Mouse (Mus musculus) kidney, postnatal 0 days (tissue): ENCODE data around the gene Mrps35. TPM values are rescaled to one million over a fixed set of nuclear protein-coding genes. Genes with fewer than 3 reads are reported as not detected.
A peak's percentile ranks its signal among the peaks of the same experiment; 100 is the strongest.

Experiments used
- ATAC-seq: fragments of 200-750 bp; cut with Nextera tagmentation; replicated peaks from 2 replicates; pipeline ENCODE4 v1.8.0; 2017; ENCODE audit warnings: low read depth, moderate number of reproducible peaks, moderate TSS enrichment, moderate library complexity; ENCODE audit not compliant: low FRiP score
- DNase-seq: peaks from one replicate; pipeline ENCODE4 v3.0.0-alpha.2; 2016; ENCODE audit warnings: low spot score
- H3K27ac ChIP-seq: fragments of 300-500 bp; sonication (generic); 2 replicates; pipeline ENCODE4 v1.5.1; 2014; ENCODE audit warnings: mild to moderate bottlenecking
- H3K27me3 ChIP-seq: fragments of 300-500 bp; sonication (generic); 2 replicates; pipeline ENCODE4 v1.6.1; 2014; ENCODE audit warnings: low read length, mixed read lengths; ENCODE audit not compliant: insufficient read depth
- H3K36me3 ChIP-seq: fragments of 300-500 bp; sonication (generic); 2 replicates; pipeline ENCODE4 v1.6.1; 2014; ENCODE audit warnings: low read length, mixed read lengths; ENCODE audit not compliant: insufficient read depth
- H3K4me1 ChIP-seq: fragments of 300-500 bp; sonication (generic); replicated peaks from 2 replicates; pipeline ENCODE4 v1.6.1; 2014; ENCODE audit warnings: antibody characterized with exemption, low read length, mixed read lengths; ENCODE audit not compliant: insufficient read depth
- H3K4me2 ChIP-seq: fragments of 300-500 bp; sonication (generic); 2 replicates; pipeline ENCODE4 v1.6.1; 2014; ENCODE audit warnings: mild to moderate bottlenecking, low read length, moderate library complexity, mixed read lengths
- H3K4me3 ChIP-seq: fragments of 300-500 bp; sonication (generic); replicated peaks from 2 replicates; pipeline ENCODE4 v1.5.1; 2014; ENCODE audit warnings: low read depth, low read length
- H3K9ac ChIP-seq: fragments of 300-500 bp; sonication (generic); 2 replicates; pipeline ENCODE4 v1.6.1; 2014; ENCODE audit warnings: low read depth, low read length
- H3K9me3 ChIP-seq: fragments of 300-500 bp; sonication (generic); replicated peaks from 2 replicates; pipeline ENCODE4 v1.6.1; 2016; ENCODE audit warnings: low read length, inconsistent platforms, mixed read lengths
- CTCF ChIP-seq: IDR thresholded peaks from 2 replicates; pipeline ENCODE4 v1.5.1; 2016; ENCODE audit warnings: antibody characterized with exemption, low read depth, mild to moderate bottlenecking, moderate library complexity
- WGBS: fragments of 180-500 bp; shearing (Covaris S2); extraction: QIAGEN DNeasy Blood & Tissue Kit; methylation state at CpG from one replicate; pipeline ENCODE4 v1.1.7; 2014; 5-methylcytosine and 5-hydroxymethylcytosine counted together
- polyA plus RNA-seq: library from polyadenylated mRNA; unstranded; fragments of >200 nt; fragmentation: Nextera tagmentation; extraction: Ambion mirVana; gene quantifications from 2 replicates; pipeline ENCODE4 v1.2.1, GENCODE M21; 2015

Mrps35 gene
- polyA plus RNA-seq, result 132 and 139 TPM in 2 replicates

DNA sequence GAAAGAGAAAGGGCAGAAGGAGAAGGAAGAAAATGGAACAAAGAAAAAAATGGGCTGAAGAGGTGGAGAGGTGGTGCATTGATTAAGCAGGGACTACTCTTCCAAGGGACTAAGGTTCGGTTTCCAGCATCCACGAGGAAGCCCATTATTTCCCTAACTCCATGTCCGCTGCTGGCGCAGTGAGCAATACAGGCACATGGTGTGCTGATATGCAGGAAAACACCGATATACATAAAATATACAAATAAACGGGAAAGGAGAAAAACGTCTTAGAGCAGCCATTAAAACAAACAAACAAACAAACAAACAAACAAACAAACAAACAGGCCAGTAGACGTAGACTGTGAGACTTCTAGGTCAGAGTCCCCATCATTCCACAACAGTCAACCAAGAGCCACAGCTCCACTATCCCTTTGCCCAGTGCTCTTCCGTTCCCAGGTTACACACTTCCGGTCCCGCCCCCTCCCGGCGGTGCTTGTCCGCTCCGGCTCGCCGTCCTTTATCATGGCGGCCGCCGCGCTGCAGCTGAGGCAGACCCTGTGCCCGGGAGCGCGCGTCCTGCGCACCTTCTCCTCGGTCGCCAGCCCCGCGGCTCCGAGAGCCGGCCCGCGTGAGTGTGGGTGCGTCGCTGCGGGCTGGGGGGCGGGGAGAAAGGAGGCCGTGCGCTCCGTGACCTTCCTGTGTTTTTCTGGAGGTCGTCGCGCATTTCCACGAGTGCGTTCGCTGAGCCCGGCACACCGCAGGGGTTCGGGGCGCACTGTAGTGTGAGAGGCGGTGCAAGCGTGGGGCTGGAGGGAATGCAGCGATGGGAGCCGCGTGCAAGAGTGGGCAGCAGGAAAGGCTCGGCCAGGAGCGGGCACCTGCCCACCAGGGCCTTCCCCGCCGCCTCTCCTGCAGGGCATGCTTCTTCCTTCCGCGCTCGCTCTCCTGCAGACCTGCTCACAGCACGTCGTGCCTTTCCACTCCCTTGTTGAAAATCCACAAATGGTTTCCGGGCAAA, at the start of gene Mrps35:
Gene Mrps35, plus strand, starts transcription at position 474 of the 1,000 bp plus-strand sequence.
- peak within 1 kb of the TSS; percentile 94 for H3K9ac ChIP-seq
- peak within 1 kb of the TSS; percentile 69 for H3K4me2 ChIP-seq

DNA sequence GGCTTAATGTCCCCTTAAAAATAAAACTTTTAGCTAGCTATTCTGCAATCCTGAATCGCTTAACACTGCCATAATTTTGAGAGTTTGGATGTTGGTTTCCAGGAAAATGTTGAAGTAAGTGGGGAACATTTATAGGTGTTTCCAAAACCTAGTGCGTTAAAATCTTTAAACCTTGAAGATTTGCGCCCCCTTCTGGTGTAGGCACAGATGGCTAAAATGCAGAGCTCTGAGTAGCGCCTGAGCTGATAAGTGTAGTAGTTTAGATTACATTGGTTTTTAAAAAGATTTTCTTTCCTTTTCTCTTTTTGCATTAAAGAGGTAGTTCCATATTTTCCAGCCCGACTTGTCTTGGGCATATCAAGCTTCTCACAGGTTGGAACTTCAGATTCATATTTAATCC, 48.3 kb upstream of the Mrps35 start:
- Histone ChIP-seq H3K4me2 (no peak overlapping the region), H3K4me3 (no peak overlapping the region), H3K27ac (no peak overlapping the region), H3K9ac (no peak overlapping the region), H3K9me3 (no peaks in the 10 kb centered on the region), H3K27me3 (no peaks in the 10 kb centered on the region), H3K36me3 (peaks cover 20% of the 10 kb centered on the region; the same call in 1 of the 2 replicates), H3K4me1 (no peaks in the 10 kb centered on the region)
- no peak for ATAC-seq
- peak; percentile 78 for TF ChIP-seq CTCF
- 37% methylated on average over 5 of the region's 5 CpGs for WGBS
- peak; percentile 82 for DNase-seq

More for the DNA sequence above, at the start of gene Mrps35:
- ATAC-seq (peak; percentile 98), DNase-seq (peak; percentile 96)
- peak within 1 kb of the TSS; percentile 98 for H3K4me3 ChIP-seq
- H3K36me3 ChIP-seq, result peaks cover 15% of the 10 kb centered on the region
- H3K9me3 ChIP-seq, result no peaks in the 10 kb centered on the region
- TF ChIP-seq CTCF, result peak; percentile 40; the same call in 1 of the 2 replicates
- H3K27ac ChIP-seq, result peak within 1 kb of the TSS; percentile 86
- no peaks in the 10 kb centered on the region for H3K27me3 ChIP-seq
- H3K4me1 ChIP-seq, result peaks cover 8% of the 10 kb centered on the region; the same call in 1 of the 2 replicates
- WGBS, result 5% methylated on average over 66 of the region's 66 CpGs

DNA sequence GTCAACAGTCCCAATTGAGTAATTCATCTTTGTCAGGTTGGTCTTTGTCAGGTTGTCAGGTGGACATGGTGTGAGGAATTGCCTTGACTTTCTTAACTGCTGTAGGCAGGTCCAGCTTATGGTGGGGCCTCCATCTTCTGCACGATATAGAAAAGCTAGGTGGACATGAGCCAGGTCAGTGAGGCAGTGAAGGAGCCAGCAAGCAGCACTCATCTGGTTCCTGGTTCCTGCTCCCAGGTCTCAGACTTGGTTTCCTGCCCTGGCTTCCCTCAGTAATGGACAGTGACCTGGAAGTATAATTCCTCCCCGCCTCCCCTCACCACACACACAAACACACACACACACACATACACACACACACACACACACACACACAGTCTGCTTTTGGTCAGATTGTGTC, 47.2 kb upstream of the Mrps35 start:
- Histone ChIP-seq H3K9ac (no peak overlapping the region), H3K36me3 (peaks cover 20% of the 10 kb centered on the region; the same call in 1 of the 2 replicates), H3K9me3 (no peaks in the 10 kb centered on the region), H3K4me1 (no peaks in the 10 kb centered on the region), H3K27me3 (no peaks in the 10 kb centered on the region), H3K27ac (no peak overlapping the region), H3K4me2 (no peak overlapping the region), H3K4me3 (no peak overlapping the region)
- no peak for DNase-seq
- TF ChIP-seq CTCF, result no peak
- 91% methylated on average over 2 of the region's 2 CpGs for WGBS
- no peak for ATAC-seq

GRCm38 (mm10) chr6:146995878-146996277, 46.7 kb upstream of the Mrps35 start:
- TF ChIP-seq CTCF, result no peak
- H3K9me3 ChIP-seq, result no peaks in the 10 kb centered on the region
- 94% methylated on average over 6 of the region's 6 CpGs for WGBS
- H3K4me2 ChIP-seq, result no peak overlapping the region
- no peak overlapping the region for H3K9ac ChIP-seq
- no peak overlapping the region for H3K27ac ChIP-seq
- DNase-seq, result no peak
- no peaks in the 10 kb centered on the region for H3K27me3 ChIP-seq
- ATAC-seq, result no peak
- no peaks in the 10 kb centered on the region for H3K4me1 ChIP-seq
- no peak overlapping the region for H3K4me3 ChIP-seq
- peaks cover 23% of the 10 kb centered on the region for H3K36me3 ChIP-seq

GRCm38 (mm10) chr6:146997006-146997405, 45.6 kb upstream of the Mrps35 start:
- ATAC-seq, result no peak
- WGBS, result 84% methylated on average over 6 of the region's 6 CpGs
- Histone ChIP-seq H3K27ac (no peak overlapping the region), H3K9ac (no peak overlapping the region), H3K9me3 (no peaks in the 10 kb centered on the region), H3K4me1 (no peaks in the 10 kb centered on the region), H3K36me3 (peaks cover 33% of the 10 kb centered on the region), H3K4me3 (no peak overlapping the region), H3K4me2 (no peak overlapping the region), H3K27me3 (no peaks in the 10 kb centered on the region)
- no peak for DNase-seq
- TF ChIP-seq CTCF, result no peak

DNA sequence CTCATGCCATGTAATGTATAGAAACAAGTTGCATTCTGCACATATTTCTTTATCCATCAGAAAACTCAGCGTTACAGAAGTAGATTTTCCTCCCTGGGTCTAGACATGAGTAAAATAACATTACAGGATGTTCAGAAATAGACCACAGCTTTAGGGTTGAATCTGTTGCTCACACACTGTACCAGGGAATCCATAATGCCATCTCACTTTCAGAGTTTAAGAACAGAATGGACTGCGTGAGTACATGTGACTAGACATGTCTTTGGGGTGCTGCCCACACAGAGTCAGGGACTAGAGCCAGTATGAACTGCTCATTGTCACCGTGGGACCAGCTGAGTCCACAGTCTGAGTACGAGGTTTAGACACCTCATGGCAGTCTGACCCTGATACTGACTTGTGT, 43.9 kb upstream of the Mrps35 start:
- TF ChIP-seq CTCF, result no peak
- no peak for ATAC-seq
- Histone ChIP-seq H3K9me3 (no peaks in the 10 kb centered on the region), H3K27me3 (no peaks in the 10 kb centered on the region), H3K9ac (no peak overlapping the region), H3K4me2 (no peak overlapping the region), H3K4me3 (no peak overlapping the region), H3K4me1 (no peaks in the 10 kb centered on the region), H3K27ac (no peak overlapping the region), H3K36me3 (peaks cover 34% of the 10 kb centered on the region)
- WGBS, result 84% methylated on average over 4 of the region's 4 CpGs
- no peak for DNase-seq
